Mouse (Mus musculus) liver, embryonic 14.5 days (tissue): Measurements from ENCODE around the gene Trmt2a. TPM values are rescaled to one million over a fixed set of nuclear protein-coding genes. Genes with fewer than 3 reads are reported as not detected.
A peak's percentile ranks its signal among the peaks of the same experiment; 100 is the strongest.
"Not testable (repeated sequence)": the region's sequence is repeated elsewhere in the genome, so short reads cannot be mapped to it uniquely, and the experiment has no call there.

Source experiments
- ATAC-seq: fragments of 200-750 bp; cut with Nextera tagmentation; 2 replicates; pipeline ENCODE4 v1.8.0; 2017; ENCODE audit warnings: moderate number of reproducible peaks, mild to moderate bottlenecking, moderate library complexity; ENCODE audit not compliant: insufficient read depth
- DNase-seq, 3 experiments: peaks; one replicate each; pipeline ENCODE4 v3.0.0-alpha.2; 2012 to 2013; ENCODE audit warnings: low read depth in 3 of 3, low spot score in 3 of 3
- H3K27ac ChIP-seq: fragments of 300-500 bp; sonication (generic); 2 replicates; pipeline ENCODE4 v1.5.1; 2014; ENCODE audit warnings: moderate library complexity, mild to moderate bottlenecking, control low read depth, inconsistent platforms
- H3K27me3 ChIP-seq: fragments of 300-500 bp; sonication (generic); 2 replicates; pipeline ENCODE4 v1.6.1; 2014; ENCODE audit warnings: mild to moderate bottlenecking, low read length, moderate library complexity; ENCODE audit not compliant: control insufficient read depth, insufficient read depth
- H3K36me3 ChIP-seq: fragments of 300-500 bp; sonication (generic); replicated peaks from 2 replicates; pipeline ENCODE4 v1.6.1; 2014; ENCODE audit warnings: low read depth; ENCODE audit not compliant: control insufficient read depth, insufficient read depth
- H3K4me1 ChIP-seq, 2 experiments: fragments of 200-500 bp in 1 of 2; fragments of 300-500 bp in 1 of 2; sonication (generic) in 1 of 2; replicated peaks; 2 replicates each; pipeline ENCODE4 v1.6.1; 2012 to 2014; ENCODE audit warnings: antibody characterized with exemption in 1 of 2, inconsistent platforms in 1 of 2, low read length in 1 of 2; ENCODE audit not compliant: control insufficient read depth in 2 of 2, insufficient read depth in 2 of 2
- H3K4me2 ChIP-seq: fragments of 300-500 bp; sonication (generic); 2 replicates; pipeline ENCODE4 v1.6.1; 2014; ENCODE audit warnings: low read depth, mild to moderate bottlenecking, control low read depth, moderate library complexity
- H3K4me3 ChIP-seq, 2 experiments: fragments of 200-500 bp in 1 of 2; fragments of 300-500 bp in 1 of 2; sonication (generic) in 1 of 2; 2 replicates each; pipeline ENCODE4 v1.5.1; 2012 to 2014; ENCODE audit warnings: low read depth in 2 of 2, low read length in 2 of 2, mild to moderate bottlenecking in 2 of 2, control low read depth in 1 of 2, inconsistent platforms in 1 of 2, moderate library complexity in 1 of 2; ENCODE audit not compliant: insufficient read depth in 1 of 2
- H3K9ac ChIP-seq: fragments of 300-500 bp; sonication (generic); replicated peaks from 2 replicates; pipeline ENCODE4 v1.6.1; 2014; ENCODE audit warnings: mild to moderate bottlenecking, control low read depth, moderate library complexity
- H3K9me3 ChIP-seq: fragments of 300-500 bp; sonication (generic); 2 replicates; pipeline ENCODE4 v1.6.1; 2016; ENCODE audit warnings: low read length, mixed read lengths; ENCODE audit not compliant: control insufficient read depth
- CTCF ChIP-seq: IDR thresholded peaks from 2 replicates; pipeline ENCODE4 v1.5.1; 2016; ENCODE audit warnings: antibody characterized with exemption, low read depth, control low read depth
- EP300 ChIP-seq: IDR thresholded peaks from 2 replicates; pipeline ENCODE4 v1.6.1; 2016; ENCODE audit warnings: antibody characterized with exemption, low read depth
- WGBS: fragments of 180-500 bp; shearing (Covaris S2); extraction: QIAGEN DNeasy Blood & Tissue Kit; methylation state at CpG from one replicate; pipeline ENCODE4 v1.1.7; 2014; ENCODE audit not compliant: insufficient replicate concordance; 5-methylcytosine and 5-hydroxymethylcytosine counted together
- microRNA counts: library from miRNA; unstranded; fragments of <30 nt; microRNA quantifications from one replicate; lab custom pipeline; 2016
- microRNA-seq: library from miRNA; unstranded; fragments of <30 nt; microRNA quantifications from one replicate; pipeline ENCODE4, GENCODE M21; 2016
- polyA plus RNA-seq, 2 experiments: library from polyadenylated mRNA; depleted of rRNA in 1 of 2; stranded (reverse) in 1 of 2; unstranded in 1 of 2; fragments of >200 nt; fragmentation: Nextera tagmentation in 1 of 2; extraction: Ambion mirVana in 1 of 2; gene quantifications; 2 replicates each; pipeline versions ENCODE4 v1.2.1 to v1.2.3; 2012 to 2014

Gene Trmt2a
- polyA plus RNA-seq, 2 experiments, result 46.2 to 51.8 TPM

- ATAC-seq (peak; percentile 90), DNase-seq (peak; percentile 62 to 68 (median 63))
- Histone ChIP-seq H3K27me3 (no peaks in the 10 kb centered on the region), H3K4me2 (peak overlapping the region; percentile 89), H3K27ac (peak overlapping the region; percentile 70), H3K9me3 (no peaks in the 10 kb centered on the region), H3K4me1 (peaks cover 16 to 18% of the 10 kb centered on the region in 2 experiments), H3K4me3 (peak overlapping the region; percentile 72 to 76), H3K36me3 (peaks cover 37% of the 10 kb centered on the region), H3K9ac (peak overlapping the region; percentile 68)
- no peak for TF ChIP-seq EP300
- no peak for TF ChIP-seq CTCF
- under 1% methylated on average over 28 of the region's 31 CpGs for WGBS
These were observed 40.1 kb downstream of the Trmt2a start for GRCm38 (mm10) chr16:18288581-18289061.

DNA sequence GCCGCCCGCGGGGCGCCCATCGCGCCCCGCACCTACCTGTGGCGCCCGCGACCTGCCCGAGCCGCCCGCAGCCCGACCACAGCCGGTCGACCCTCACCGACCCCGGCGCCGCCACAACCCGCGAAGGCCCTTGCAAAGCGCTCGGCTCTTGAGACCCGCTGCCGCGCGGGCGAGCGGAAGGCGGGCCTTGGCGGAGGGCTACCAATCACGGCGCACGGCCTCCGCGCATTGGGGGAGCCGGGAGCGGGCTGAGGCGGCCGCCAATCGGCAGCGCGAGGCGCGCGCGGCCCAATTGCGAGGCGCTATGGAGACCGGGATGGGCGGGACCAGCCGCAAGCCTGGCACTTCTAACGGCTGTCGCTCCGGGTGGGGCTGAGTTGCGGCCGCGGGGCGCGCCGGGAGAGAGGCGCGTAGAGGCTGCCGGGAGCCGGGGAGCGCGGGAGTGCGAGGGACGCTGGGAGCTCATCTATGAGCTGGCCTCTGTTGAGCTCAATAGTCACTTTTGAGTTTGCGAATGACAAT, 40.6 kb downstream of the Trmt2a start, which contains the start of gene Dgcr8:
Gene Dgcr8 (minus strand): TSS at position 180 of the 522 bp plus-strand sequence.
- Histone ChIP-seq H3K9me3 (no peaks in the 10 kb centered on the region), H3K36me3 (peaks cover 32% of the 10 kb centered on the region), H3K9ac (peak within 1 kb of the TSS; percentile 68), H3K4me1 (peaks cover 16 to 18% of the 10 kb centered on the region in 2 experiments), H3K4me2 (peak within 1 kb of the TSS; percentile 89), H3K4me3 (peak within 1 kb of the TSS; percentile 72 to 76), H3K27me3 (no peaks in the 10 kb centered on the region), H3K27ac (peak within 1 kb of the TSS; percentile 70)
- no peak for TF ChIP-seq EP300
- no peak for TF ChIP-seq CTCF
- ATAC-seq (peak; percentile 98), DNase-seq (peak; percentile 94)
- WGBS, result under 1% methylated on average over 69 of the region's 71 CpGs

DNA sequence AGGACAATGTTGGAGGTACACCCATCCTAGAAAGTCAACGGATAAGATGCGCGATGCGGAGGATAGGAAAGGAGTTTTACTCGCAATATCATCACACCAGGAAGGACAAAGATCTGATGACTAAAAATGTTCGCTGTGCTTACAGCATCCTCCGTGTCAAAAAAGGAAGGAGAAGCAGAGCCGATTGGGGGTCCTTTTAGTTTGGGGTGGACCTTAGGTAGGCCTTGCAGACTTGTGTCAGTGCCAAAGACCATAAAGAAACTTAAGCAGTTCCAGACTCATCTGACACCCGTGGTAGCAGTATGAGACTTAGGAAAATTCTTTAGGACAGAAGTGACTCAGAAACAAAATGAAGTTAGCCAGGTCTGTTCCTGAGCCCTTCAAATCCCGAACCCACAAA, 41.1 kb downstream of the Trmt2a start:
- H3K27me3 ChIP-seq, ATAC-seq, H3K9me3 ChIP-seq, DNase-seq: not testable (repeated sequence)
- peaks cover 16 to 18% of the 10 kb centered on the region in 2 experiments for H3K4me1 ChIP-seq
- peak overlapping the region; percentile 59; the same call in 1 of the 2 replicates for H3K27ac ChIP-seq
- peak overlapping the region; percentile 61 for H3K4me2 ChIP-seq
- peak overlapping the region; percentile 55 to 72 for H3K4me3 ChIP-seq
- WGBS, result under 1% methylated on average over 9 of the region's 10 CpGs
- peaks cover 27% of the 10 kb centered on the region for H3K36me3 ChIP-seq
- peak overlapping the region; percentile 68 for H3K9ac ChIP-seq
- 0 out of 2 replicates have a peak, but pooled peaks have one; percentile 7 for TF ChIP-seq EP300

MicroRNAs encoded within 50 kb of the gene (microRNA counts, 519-probe panel; counts per million panel counts)
- microRNA mmu-miR-1306 (lab: Ali Mortazavi, UCI), result 69.9 counts per million

Small RNAs within 50 kb of the gene (microRNA-seq; reads per million reads assigned to microRNA genes)
- gene Gm24572 (3.0 reads per million), gene Mir1306 (228 reads per million, percentile 58 among the genes with 10 or more reads in this experiment)

Other genes starting within 250 kb of the Trmt2a start
- gene Dgcr6, start 195.8 kb upstream of the Trmt2a start, polyA plus RNA-seq (2012; rRNA removed), result 11.4 and 12.5 TPM in 2 replicates
- 22.1 and 22.5 TPM in 2 replicates for gene Dgcr6, start 195.8 kb upstream of the Trmt2a start, polyA plus RNA-seq (2014; fragmentation: Nextera tagmentation; extraction: Ambion mirVana)
- 4.3 and 5.5 TPM in 2 replicates for gene Prodh, start 158.5 kb upstream of the Trmt2a start, polyA plus RNA-seq (2012; rRNA removed)
- gene Prodh, start 158.5 kb upstream of the Trmt2a start, polyA plus RNA-seq (2014; fragmentation: Nextera tagmentation; extraction: Ambion mirVana), result 2.6 and 3.2 TPM in 2 replicates
- gene Rtn4r, start 121.0 kb upstream of the Trmt2a start, polyA plus RNA-seq (2012; rRNA removed), result 0.52 and 0.91 TPM in 2 replicates
- gene Rtn4r, start 121.0 kb upstream of the Trmt2a start, polyA plus RNA-seq (2014; fragmentation: Nextera tagmentation; extraction: Ambion mirVana), result 0.32 and 0.46 TPM in 2 replicates
- not detected in 2 replicates for gene Ccdc188, start 30.8 kb upstream of the Trmt2a start, polyA plus RNA-seq (2012; rRNA removed)
- not detected in 2 replicates for gene Ccdc188, start 30.8 kb upstream of the Trmt2a start, polyA plus RNA-seq (2014; fragmentation: Nextera tagmentation; extraction: Ambion mirVana)
- 2.9 and 3.9 TPM in 2 replicates for gene Zdhhc8, start 13.5 kb upstream of the Trmt2a start, polyA plus RNA-seq (2012; rRNA removed)
- gene Zdhhc8, start 13.5 kb upstream of the Trmt2a start, polyA plus RNA-seq (2014; fragmentation: Nextera tagmentation; extraction: Ambion mirVana), result 0.88 and 1.2 TPM in 2 replicates
- 86.2 and 148 TPM in 2 replicates for gene Ranbp1, start 53 bp downstream of the Trmt2a start, polyA plus RNA-seq (2012; rRNA removed)
- 338 and 364 TPM in 2 replicates for gene Ranbp1, start 53 bp downstream of the Trmt2a start, polyA plus RNA-seq (2014; fragmentation: Nextera tagmentation; extraction: Ambion mirVana)
- 0.18 and 0.40 TPM in 2 replicates for gene Gm49776, start 9.6 kb downstream of the Trmt2a start, polyA plus RNA-seq (2012; rRNA removed)
- gene Gm49776, start 9.6 kb downstream of the Trmt2a start, polyA plus RNA-seq (2014; fragmentation: Nextera tagmentation; extraction: Ambion mirVana), result 1.3 and 1.9 TPM in 2 replicates
- 15.5 and 23.4 TPM in 2 replicates for gene Dgcr8, start 40.6 kb downstream of the Trmt2a start, polyA plus RNA-seq (2012; rRNA removed)
- gene Dgcr8, start 40.6 kb downstream of the Trmt2a start, polyA plus RNA-seq (2014; fragmentation: Nextera tagmentation; extraction: Ambion mirVana), result 8.8 and 10.4 TPM in 2 replicates
- gene Tango2, start 99.4 kb downstream of the Trmt2a start, polyA plus RNA-seq (2012; rRNA removed), result 44.3 and 44.5 TPM in 2 replicates
- gene Tango2, start 99.4 kb downstream of the Trmt2a start, polyA plus RNA-seq (2014; fragmentation: Nextera tagmentation; extraction: Ambion mirVana), result 58.8 and 70.3 TPM in 2 replicates
- 6.0 and 6.4 TPM in 2 replicates for gene Arvcf, start 99.5 kb downstream of the Trmt2a start, polyA plus RNA-seq (2012; rRNA removed)
- 4.7 and 7.4 TPM in 2 replicates for gene Arvcf, start 99.5 kb downstream of the Trmt2a start, polyA plus RNA-seq (2014; fragmentation: Nextera tagmentation; extraction: Ambion mirVana)
- 79.9 and 113 TPM in 2 replicates for gene Txnrd2, start 177.7 kb downstream of the Trmt2a start, polyA plus RNA-seq (2012; rRNA removed)
- gene Txnrd2, start 177.7 kb downstream of the Trmt2a start, polyA plus RNA-seq (2014; fragmentation: Nextera tagmentation; extraction: Ambion mirVana), result 110 and 112 TPM in 2 replicates
- gene Comt, start 178.2 kb downstream of the Trmt2a start, polyA plus RNA-seq (2012; rRNA removed), result 73.8 and 84.7 TPM in 2 replicates
- gene Comt, start 178.2 kb downstream of the Trmt2a start, polyA plus RNA-seq (2014; fragmentation: Nextera tagmentation; extraction: Ambion mirVana), result 69.8 and 80.4 TPM in 2 replicates